Mouse (Mus musculus): Measurements from ENCODE around the gene Lrrc74a.

Gene Lrrc74a

DNA sequence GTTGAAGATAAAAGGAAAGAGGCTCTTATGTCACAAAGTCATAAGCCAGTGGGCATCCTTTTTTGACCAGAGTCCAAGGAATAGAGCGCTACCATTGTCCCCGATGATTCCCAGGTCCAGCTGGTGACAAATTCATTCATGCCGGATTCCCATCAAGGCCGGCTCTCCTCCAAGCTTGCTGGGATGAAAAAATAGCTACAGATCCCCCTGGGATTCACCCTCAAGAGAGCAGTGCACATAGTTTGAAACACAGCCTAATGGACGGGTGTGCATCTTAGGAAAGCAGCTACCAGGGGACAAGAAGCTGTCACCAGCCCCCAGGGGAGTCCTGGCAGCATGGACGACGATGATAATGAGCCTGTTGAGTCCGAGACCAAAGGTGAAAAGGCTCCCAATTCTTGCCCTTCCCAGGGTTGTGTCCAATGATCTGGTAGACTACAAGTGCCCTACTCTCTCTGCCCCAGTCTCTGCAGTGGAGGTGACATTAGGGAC, at the start of gene Lrrc74a:
TSS of gene Lrrc74a (plus strand) at position 51 of the 492 bp plus-strand sequence.
- in situ Hi-C loops (cut with MboI; ENCODE audit: low pct_unique_long_range_greater_than_20kb in 1 of 2, low sequenced_read_pairs in 2 of 2, unreplicated experiment in 1 of 2): no loop called here

DNA sequence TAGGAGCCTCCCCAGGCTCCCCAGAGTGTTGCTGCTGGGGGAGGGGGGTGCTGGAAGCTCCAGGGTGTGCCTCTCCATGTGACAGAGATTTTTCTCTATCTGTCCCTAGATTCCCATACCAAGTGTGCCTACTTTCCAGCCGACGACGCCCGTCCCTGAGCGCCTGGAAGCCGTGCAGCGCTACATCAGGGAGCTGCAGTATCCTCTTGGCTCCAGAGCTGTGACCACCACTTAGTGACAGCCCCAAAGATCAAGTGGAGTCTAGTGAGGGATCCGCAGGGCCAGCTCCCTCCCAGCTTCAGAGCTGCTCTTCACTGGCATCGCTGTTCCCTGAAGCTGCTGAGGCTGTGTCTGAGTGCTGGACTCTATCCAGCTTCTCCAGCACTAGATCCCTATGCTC, 48.9 kb upstream of the Lrrc74a start:
- in situ Hi-C loops (cut with MboI; ENCODE audit: low pct_unique_long_range_greater_than_20kb in 1 of 2, low sequenced_read_pairs in 2 of 2, unreplicated experiment in 1 of 2): no loop called here

- in situ Hi-C loops (cut with MboI; ENCODE audit: low pct_unique_long_range_greater_than_20kb in 1 of 2, low sequenced_read_pairs in 2 of 2, unreplicated experiment in 1 of 2): no loop called here
Observed at GRCm38 (mm10) chr12:86686551-86687330, 47.4 kb upstream of the Lrrc74a start.

GRCm38 (mm10) chr12:86687445-86687955, 46.7 kb upstream of the Lrrc74a start:
- in situ Hi-C loops (cut with MboI; ENCODE audit: low pct_unique_long_range_greater_than_20kb in 1 of 2, low sequenced_read_pairs in 2 of 2, unreplicated experiment in 1 of 2): no loop called here

GRCm38 (mm10) chr12:86687971-86688573, 46.1 kb upstream of the Lrrc74a start:
- in situ Hi-C loops (cut with MboI; ENCODE audit: low pct_unique_long_range_greater_than_20kb in 1 of 2, low sequenced_read_pairs in 2 of 2, unreplicated experiment in 1 of 2): no loop called here

GRCm38 (mm10) chr12:86688917-86689316, 45.3 kb upstream of the Lrrc74a start:
- in situ Hi-C loops (cut with MboI; ENCODE audit: low pct_unique_long_range_greater_than_20kb in 1 of 2, low sequenced_read_pairs in 2 of 2, unreplicated experiment in 1 of 2): no loop called here

GRCm38 (mm10) chr12:86690700-86691485, 43.3 kb upstream of the Lrrc74a start:
- in situ Hi-C loops (cut with MboI; ENCODE audit: low pct_unique_long_range_greater_than_20kb in 1 of 2, low sequenced_read_pairs in 2 of 2, unreplicated experiment in 1 of 2): no loop called here

GRCm38 (mm10) chr12:86692471-86693356, 41.5 kb upstream of the Lrrc74a start:
- in situ Hi-C loops (cut with MboI; ENCODE audit: low pct_unique_long_range_greater_than_20kb in 1 of 2, low sequenced_read_pairs in 2 of 2, unreplicated experiment in 1 of 2): no loop called here

DNA sequence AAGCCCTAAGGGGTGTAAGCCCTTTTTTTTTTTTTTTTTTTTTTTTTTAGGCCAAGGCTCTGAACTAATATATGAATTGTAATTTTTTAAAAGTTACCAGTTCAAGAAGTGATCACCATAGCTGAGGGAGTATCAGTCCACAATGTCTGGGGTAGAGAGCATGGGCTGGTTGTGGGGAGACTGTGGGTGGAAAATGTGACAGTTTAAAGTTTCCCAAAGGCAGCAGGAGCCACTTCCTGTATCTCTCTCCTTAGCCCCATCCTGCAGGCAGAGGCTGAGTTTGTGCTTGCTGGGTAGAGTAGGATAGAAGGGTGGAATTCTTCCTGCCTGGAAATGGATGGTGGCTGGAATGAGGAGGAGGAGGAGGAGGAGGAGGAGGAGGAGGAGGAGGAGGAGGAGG, 40.8 kb upstream of the Lrrc74a start:
- in situ Hi-C loops (cut with MboI; ENCODE audit: low pct_unique_long_range_greater_than_20kb in 1 of 2, low sequenced_read_pairs in 2 of 2, unreplicated experiment in 1 of 2): no loop called here

GRCm38 (mm10) chr12:86694441-86694840, 39.7 kb upstream of the Lrrc74a start:
- in situ Hi-C loops (cut with MboI; ENCODE audit: low pct_unique_long_range_greater_than_20kb in 1 of 2, low sequenced_read_pairs in 2 of 2, unreplicated experiment in 1 of 2): no loop called here

- in situ Hi-C loops (cut with MboI; ENCODE audit: low pct_unique_long_range_greater_than_20kb in 1 of 2, low sequenced_read_pairs in 2 of 2, unreplicated experiment in 1 of 2): no loop called here
Observed at GRCm38 (mm10) chr12:86697996-86698395, 36.2 kb upstream of the Lrrc74a start.

GRCm38 (mm10) chr12:86698537-86698936, 35.6 kb upstream of the Lrrc74a start:
- in situ Hi-C loops (cut with MboI; ENCODE audit: low pct_unique_long_range_greater_than_20kb in 1 of 2, low sequenced_read_pairs in 2 of 2, unreplicated experiment in 1 of 2): no loop called here

GRCm38 (mm10) chr12:86699965-86700926, 33.9 kb upstream of the Lrrc74a start:
- in situ Hi-C loops (cut with MboI; ENCODE audit: low pct_unique_long_range_greater_than_20kb in 1 of 2, low sequenced_read_pairs in 2 of 2, unreplicated experiment in 1 of 2): no loop called here

DNA sequence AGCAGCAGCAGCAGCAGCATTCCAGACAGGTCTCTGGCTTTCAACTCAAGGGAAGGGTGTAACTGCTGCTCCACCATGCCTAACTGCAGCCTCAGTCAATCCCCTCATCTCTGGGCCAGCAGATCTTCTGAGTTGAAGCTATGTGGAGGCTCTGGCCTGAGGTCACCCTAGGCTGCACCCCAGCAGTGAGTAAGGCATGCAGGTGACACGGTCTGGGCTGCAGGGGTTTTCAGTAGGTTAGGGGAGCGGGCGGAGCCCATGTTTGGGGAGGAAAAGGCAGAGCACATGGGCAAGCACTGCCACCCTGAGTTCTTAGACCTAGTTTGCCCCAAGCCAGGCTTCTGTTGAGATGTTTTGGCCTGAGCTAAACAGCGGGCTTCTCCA, 33.2 kb upstream of the Lrrc74a start:
- in situ Hi-C loops (cut with MboI; ENCODE audit: low pct_unique_long_range_greater_than_20kb in 1 of 2, low sequenced_read_pairs in 2 of 2, unreplicated experiment in 1 of 2): no loop called here

DNA sequence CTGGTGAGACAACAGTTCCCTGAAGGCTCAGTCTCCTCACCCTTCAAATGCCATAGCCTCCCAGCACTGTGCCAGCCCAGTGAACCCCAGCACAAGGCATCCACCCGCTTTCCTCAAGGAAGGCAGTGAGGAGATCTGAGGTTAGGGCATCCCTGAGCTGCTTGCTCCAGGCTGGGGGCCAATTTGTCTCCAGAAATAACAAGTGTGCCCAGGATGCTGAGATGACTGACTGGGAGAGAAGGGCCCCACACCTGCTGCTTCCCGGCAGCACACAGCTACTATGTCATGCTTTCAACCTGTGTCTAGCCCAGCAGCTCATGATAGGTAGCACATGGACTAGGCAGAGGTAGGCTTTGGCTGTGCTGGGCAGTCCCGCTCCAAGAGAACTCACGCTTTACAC, 32.7 kb upstream of the Lrrc74a start:
- in situ Hi-C loops (cut with MboI; ENCODE audit: low pct_unique_long_range_greater_than_20kb in 1 of 2, low sequenced_read_pairs in 2 of 2, unreplicated experiment in 1 of 2): no loop called here

GRCm38 (mm10) chr12:86702690-86703089, 31.5 kb upstream of the Lrrc74a start:
- in situ Hi-C loops (cut with MboI; ENCODE audit: low pct_unique_long_range_greater_than_20kb in 1 of 2, low sequenced_read_pairs in 2 of 2, unreplicated experiment in 1 of 2): no loop called here

GRCm38 (mm10) chr12:86705843-86706242, 28.3 kb upstream of the Lrrc74a start:
- in situ Hi-C loops (cut with MboI; ENCODE audit: low pct_unique_long_range_greater_than_20kb in 1 of 2, low sequenced_read_pairs in 2 of 2, unreplicated experiment in 1 of 2): no loop called here
